Mouse (Mus musculus) neural tube, embryonic 11.5 days (tissue): ENCODE data around the gene Ttc3. TPM values are rescaled to one million over a fixed set of nuclear protein-coding genes. Genes with fewer than 3 reads are reported as not detected.

Experiments
- ATAC-seq: fragments of 200-750 bp; cut with Nextera tagmentation; 2 replicates; pipeline ENCODE4 v1.8.0; 2017; ENCODE audit warnings: moderate number of reproducible peaks, mild to moderate bottlenecking, moderate TSS enrichment, moderate library complexity; ENCODE audit not compliant: insufficient read depth, low FRiP score, low TSS enrichment
- DNase-seq: peaks from one replicate; pipeline ENCODE4 v3.0.0-alpha.2; 2015; ENCODE audit warnings: low spot score
- H3K27ac ChIP-seq: fragments of 300-500 bp; sonication (generic); 2 replicates; pipeline ENCODE4 v1.5.1; 2014; ENCODE audit warnings: low read depth, mild to moderate bottlenecking, low read length
- H3K27me3 ChIP-seq: fragments of 300-500 bp; sonication (generic); 2 replicates; pipeline ENCODE4 v1.6.1; 2014; ENCODE audit warnings: mild to moderate bottlenecking, low read length, mixed read lengths; ENCODE audit not compliant: control insufficient read depth, insufficient read depth
- H3K36me3 ChIP-seq: fragments of 300-500 bp; sonication (generic); 2 replicates; pipeline ENCODE4 v1.6.1; 2014; ENCODE audit warnings: mild to moderate bottlenecking, low read length, moderate library complexity, mixed read lengths; ENCODE audit not compliant: control insufficient read depth, insufficient read depth
- H3K4me1 ChIP-seq: fragments of 300-500 bp; sonication (generic); 2 replicates; pipeline ENCODE4 v1.6.1; 2014; ENCODE audit warnings: low read length, mixed read lengths; ENCODE audit not compliant: control insufficient read depth, insufficient read depth
- H3K4me2 ChIP-seq: fragments of 300-500 bp; sonication (generic); 2 replicates; pipeline ENCODE4 v1.6.1; 2014; ENCODE audit warnings: low read depth, mild to moderate bottlenecking, moderate library complexity
- H3K4me3 ChIP-seq: fragments of 300-500 bp; sonication (generic); 2 replicates; pipeline ENCODE4 v1.5.1; 2014; ENCODE audit warnings: low read depth, low read length
- H3K9ac ChIP-seq: fragments of 300-500 bp; sonication (generic); 2 replicates; pipeline ENCODE4 v1.6.1; 2014; ENCODE audit warnings: mild to moderate bottlenecking, low read length
- H3K9me3 ChIP-seq: fragments of 300-500 bp; sonication (generic); 2 replicates; pipeline ENCODE4 v1.6.1; 2016; ENCODE audit warnings: low read length; ENCODE audit not compliant: control insufficient read depth
- WGBS: fragments of 180-500 bp; shearing (Covaris S2); extraction: QIAGEN DNeasy Blood & Tissue Kit; methylation state at CpG from one replicate; pipeline ENCODE4 v1.1.7; 2014; 5-methylcytosine and 5-hydroxymethylcytosine counted together
- polyA plus RNA-seq: library from polyadenylated mRNA; unstranded; fragments of >200 nt; fragmentation: Nextera tagmentation; extraction: Ambion mirVana; gene quantifications from 2 replicates; pipeline ENCODE4 v1.2.1, GENCODE M21; 2014

The Ttc3 gene
- polyA plus RNA-seq, 1 experiment from 2014 or later, result 471 TPM

DNA sequence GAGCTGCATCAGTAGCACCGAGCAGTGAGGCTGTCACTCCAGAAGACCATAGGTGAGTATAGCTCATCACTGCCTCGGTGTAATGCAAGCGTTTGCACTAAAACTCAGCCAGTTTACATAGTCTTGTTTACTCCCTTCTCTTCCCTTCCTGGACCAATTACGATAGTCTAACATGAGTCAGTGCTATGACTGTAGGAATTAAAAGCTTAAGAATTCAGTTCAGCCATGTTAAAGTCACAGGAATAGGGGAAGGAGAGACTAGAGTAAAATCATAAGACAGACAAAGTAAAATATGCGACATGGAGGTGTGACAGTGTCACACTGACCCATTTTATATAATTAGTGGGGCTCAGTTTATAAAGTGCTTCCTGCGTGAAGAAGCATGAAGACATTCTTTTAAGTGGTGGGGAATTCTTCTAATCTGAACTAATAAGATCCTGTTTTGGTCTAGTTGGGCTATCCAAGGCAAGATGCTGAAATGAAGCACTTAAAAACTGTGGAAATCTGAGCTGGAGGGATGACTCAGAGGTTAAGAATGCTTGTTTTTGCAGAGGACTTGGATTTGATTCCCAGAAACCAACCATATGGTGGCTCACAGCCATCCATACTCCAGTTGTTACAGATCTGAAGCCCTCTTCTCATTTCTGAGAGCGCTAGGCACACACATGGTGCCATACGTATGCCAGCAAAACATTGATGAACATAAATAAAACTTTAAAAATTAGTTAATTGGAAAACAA is 65.2 kb downstream of the Ttc3 start:
- ATAC-seq, result no peak
- Histone ChIP-seq H3K9me3 (no peaks in the 10 kb centered on the region), H3K4me2 (no peak overlapping the region), H3K9ac (no peak overlapping the region), H3K27me3 (no peaks in the 10 kb centered on the region), H3K27ac (no peak overlapping the region), H3K36me3 (peaks cover 42% of the 10 kb centered on the region), H3K4me1 (no peaks in the 10 kb centered on the region), H3K4me3 (no peak overlapping the region)
- DNase-seq, result no peak
- WGBS, result 93% methylated on average over 8 of the region's 8 CpGs

- Histone ChIP-seq H3K36me3 (peaks cover 38% of the 10 kb centered on the region), H3K9me3 (no peaks in the 10 kb centered on the region), H3K9ac (no peak overlapping the region), H3K27me3 (no peaks in the 10 kb centered on the region), H3K4me3 (no peak overlapping the region), H3K4me1 (no peaks in the 10 kb centered on the region), H3K4me2 (no peak overlapping the region), H3K27ac (no peak overlapping the region)
- ATAC-seq, result no peak
- whole genome bisulfite sequencing, result 92% methylated on average over 2 of the region's 2 CpGs
- no peak for DNase-seq
These were observed 66.4 kb downstream of the Ttc3 start for GRCm38 (mm10) chr16:94436801-94437200.

DNA sequence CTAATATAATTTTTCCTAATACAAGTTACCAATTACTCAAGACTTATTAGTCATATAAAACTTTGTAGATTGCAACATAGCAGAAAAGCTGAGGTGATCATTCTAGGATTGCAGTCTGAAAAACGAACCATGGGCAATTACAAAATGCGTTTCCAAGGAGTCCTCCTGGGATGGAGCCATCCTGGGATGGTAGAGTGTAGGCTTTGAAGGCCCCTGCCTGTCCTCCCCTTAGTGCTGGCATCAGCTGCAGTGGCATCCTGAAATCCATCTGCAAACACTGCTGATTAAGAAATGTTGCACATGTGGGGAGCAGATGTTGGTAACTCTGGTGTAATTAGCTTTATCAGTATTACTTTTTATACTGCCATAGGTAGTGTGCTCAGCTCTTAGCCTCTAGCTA is 70.9 kb downstream of the Ttc3 start:
- H3K9ac ChIP-seq, result no peak overlapping the region
- ATAC-seq, result no peak
- WGBS, result 82% methylated on average over 2 of the region's 2 CpGs
- no peaks in the 10 kb centered on the region for H3K4me1 ChIP-seq
- no peaks in the 10 kb centered on the region for H3K9me3 ChIP-seq
- no peak overlapping the region for H3K4me2 ChIP-seq
- no peak overlapping the region for H3K27ac ChIP-seq
- H3K27me3 ChIP-seq, result no peaks in the 10 kb centered on the region
- peaks cover 39% of the 10 kb centered on the region for H3K36me3 ChIP-seq
- DNase-seq, result no peak
- no peak overlapping the region for H3K4me3 ChIP-seq

GRCm38 (mm10) chr16:94449151-94449550 is 78.7 kb downstream of the Ttc3 start:
- Histone ChIP-seq H3K9me3 (no peaks in the 10 kb centered on the region), H3K27me3 (no peaks in the 10 kb centered on the region), H3K4me1 (no peaks in the 10 kb centered on the region), H3K27ac (no peak overlapping the region), H3K9ac (no peak overlapping the region), H3K4me3 (no peak overlapping the region), H3K36me3 (peaks cover 23% of the 10 kb centered on the region), H3K4me2 (no peak overlapping the region)
- no peak for ATAC-seq
- DNase-seq, result no peak
- WGBS, result 88% methylated on average over 8 of the region's 8 CpGs

DNA sequence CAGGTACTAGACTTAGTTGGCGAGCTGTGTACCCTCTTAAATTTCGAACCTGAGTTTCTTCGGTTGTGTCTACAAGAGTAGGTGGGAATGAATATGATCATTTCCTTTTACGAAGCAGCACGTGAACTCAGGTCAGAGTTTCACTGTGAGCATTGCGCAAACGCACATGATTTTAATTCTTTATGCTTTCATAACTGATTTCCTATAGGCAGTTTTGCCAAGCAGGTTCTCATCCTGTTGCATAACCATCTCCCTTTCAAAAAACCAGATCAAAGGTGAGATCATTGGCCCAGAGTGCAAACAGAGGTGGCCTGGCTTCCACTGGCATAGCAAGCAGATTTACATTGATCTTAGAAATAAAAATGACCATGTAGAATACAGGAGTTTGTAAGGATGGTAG is 79.2 kb downstream of the Ttc3 start:
- no peak for ATAC-seq
- no peak overlapping the region for H3K9ac ChIP-seq
- no peaks in the 10 kb centered on the region for H3K9me3 ChIP-seq
- H3K4me1 ChIP-seq, result no peaks in the 10 kb centered on the region
- no peaks in the 10 kb centered on the region for H3K27me3 ChIP-seq
- H3K4me2 ChIP-seq, result no peak overlapping the region
- 99% methylated on average over 7 of the region's 7 CpGs for WGBS
- H3K27ac ChIP-seq, result no peak overlapping the region
- no peak for DNase-seq
- H3K36me3 ChIP-seq, result peaks cover 23% of the 10 kb centered on the region
- no peak overlapping the region for H3K4me3 ChIP-seq

DNA sequence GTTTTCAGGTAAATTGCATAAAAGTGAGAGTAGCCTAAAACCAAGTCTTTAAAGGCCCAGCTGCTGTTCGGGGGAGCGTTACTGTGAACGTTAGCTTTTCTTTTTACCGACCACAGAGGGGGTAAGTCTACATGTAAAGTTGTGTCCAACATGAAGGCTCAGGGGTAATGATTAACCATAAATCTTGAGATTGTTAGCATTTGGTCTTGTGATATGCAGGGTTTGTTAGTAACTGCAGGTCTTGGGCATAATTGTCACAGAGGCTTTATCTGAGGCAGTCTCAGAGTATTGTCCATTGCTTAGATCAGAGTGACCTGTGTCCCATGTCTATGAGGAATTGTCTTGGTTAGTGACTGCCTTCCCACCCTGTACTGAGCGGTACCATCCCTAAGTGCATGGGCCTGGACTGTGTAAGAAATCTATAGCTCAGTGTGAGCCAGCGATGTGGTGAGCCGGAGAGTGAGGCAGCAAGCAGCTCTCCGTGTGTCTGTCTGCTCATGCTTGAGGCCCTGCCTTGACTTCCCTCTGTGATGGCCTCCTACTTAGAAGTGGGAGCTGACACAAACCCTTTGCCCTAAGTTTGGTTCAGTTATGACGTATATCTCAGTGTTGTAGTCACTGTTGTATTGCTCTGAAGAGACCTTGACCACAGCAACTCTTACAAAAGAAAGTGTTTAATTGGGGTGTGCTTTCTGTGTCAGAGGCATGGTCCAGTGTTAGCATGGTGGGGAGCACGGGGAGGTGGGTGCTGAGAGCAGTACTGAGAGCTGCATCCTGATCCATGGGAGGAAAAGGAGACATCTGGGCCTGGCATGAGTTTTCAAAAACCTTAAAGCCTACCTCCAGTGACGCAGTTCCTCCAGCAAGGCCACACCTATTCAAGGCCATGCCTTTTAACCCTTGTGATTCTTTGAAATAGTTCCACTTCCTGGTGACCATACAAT is 81.4 kb downstream of the Ttc3 start:
- no peaks in the 10 kb centered on the region for H3K27me3 ChIP-seq
- H3K9ac ChIP-seq, result no peak overlapping the region
- peaks cover 29% of the 10 kb centered on the region for H3K36me3 ChIP-seq
- ATAC-seq (no peak), DNase-seq (no peak)
- H3K4me2 ChIP-seq, result no peak overlapping the region
- no peak overlapping the region for H3K4me3 ChIP-seq
- H3K9me3 ChIP-seq, result no peaks in the 10 kb centered on the region
- H3K27ac ChIP-seq, result no peak overlapping the region
- 91% methylated on average over 11 of the region's 11 CpGs for WGBS
- no peaks in the 10 kb centered on the region for H3K4me1 ChIP-seq

DNA sequence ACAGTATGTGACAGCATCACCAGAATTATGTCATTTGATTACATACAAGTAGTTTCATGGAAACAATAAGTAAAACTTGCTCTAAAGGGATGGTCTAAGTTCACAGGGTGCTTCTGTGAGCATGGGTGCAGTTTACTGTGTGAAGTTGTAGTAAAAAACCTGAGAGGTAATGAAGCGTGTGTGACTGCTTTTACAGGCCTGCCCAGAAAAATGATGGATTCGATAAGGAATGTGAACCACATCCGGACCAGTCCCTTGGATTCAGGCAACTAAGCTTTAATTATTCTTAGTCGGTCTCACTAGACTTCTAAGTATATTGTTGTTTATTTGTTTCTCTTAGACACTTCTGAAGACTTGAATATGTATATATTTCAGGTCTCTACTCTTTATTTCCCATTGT is 82.3 kb downstream of the Ttc3 start:
- DNase-seq (no peak), ATAC-seq (no peak)
- Histone ChIP-seq H3K27me3 (no peaks in the 10 kb centered on the region), H3K4me1 (no peaks in the 10 kb centered on the region), H3K9me3 (no peaks in the 10 kb centered on the region), H3K9ac (no peak overlapping the region), H3K4me2 (no peak overlapping the region), H3K27ac (no peak overlapping the region), H3K4me3 (no peak overlapping the region), H3K36me3 (peaks cover 30% of the 10 kb centered on the region)
- 85% methylated on average over 4 of the region's 4 CpGs for WGBS

- peaks cover 32% of the 10 kb centered on the region for H3K36me3 ChIP-seq
- no peak overlapping the region for H3K9ac ChIP-seq
- ATAC-seq (no peak), DNase-seq (no peak)
- H3K9me3 ChIP-seq, result no peaks in the 10 kb centered on the region
- H3K4me3 ChIP-seq, result no peak overlapping the region
- H3K27me3 ChIP-seq, result no peaks in the 10 kb centered on the region
- 82% methylated on average over 4 of the region's 4 CpGs for WGBS
- no peak overlapping the region for H3K4me2 ChIP-seq
- no peaks in the 10 kb centered on the region for H3K4me1 ChIP-seq
- no peak overlapping the region for H3K27ac ChIP-seq
These were observed 83.7 kb downstream of the Ttc3 start for GRCm38 (mm10) chr16:94454146-94454545.
